Mouse (Mus musculus) liver, embryonic 15.5 days (tissue): ENCODE data around the gene Rimkla. TPM values are rescaled to one million over a fixed set of nuclear protein-coding genes. Genes with fewer than 3 reads are reported as not detected.

Experiments
- ATAC-seq: fragments of 200-750 bp; cut with Nextera tagmentation; 2 replicates; pipeline ENCODE4 v1.8.0; 2017; ENCODE audit warnings: moderate number of reproducible peaks, mild to moderate bottlenecking, moderate library complexity; ENCODE audit not compliant: insufficient read depth
- H3K27ac ChIP-seq: fragments of 300-500 bp; sonication (generic); replicated peaks from 2 replicates; pipeline ENCODE4 v1.5.1; 2015; ENCODE audit warnings: mild to moderate bottlenecking, inconsistent platforms
- H3K27me3 ChIP-seq: fragments of 300-500 bp; sonication (generic); 2 replicates; pipeline ENCODE4 v1.6.1; 2015; ENCODE audit warnings: mild to moderate bottlenecking, inconsistent platforms
- H3K36me3 ChIP-seq: fragments of 300-500 bp; sonication (generic); replicated peaks from 2 replicates; pipeline ENCODE4 v1.6.1; 2015; ENCODE audit warnings: moderate library complexity, mild to moderate bottlenecking, inconsistent platforms
- H3K4me1 ChIP-seq: fragments of 300-500 bp; sonication (generic); replicated peaks from 2 replicates; pipeline ENCODE4 v1.6.1; 2015; ENCODE audit warnings: inconsistent platforms
- H3K4me2 ChIP-seq: fragments of 300-500 bp; sonication (generic); 2 replicates; pipeline ENCODE4 v1.6.1; 2015; ENCODE audit warnings: moderate library complexity, mild to moderate bottlenecking, inconsistent platforms
- H3K4me3 ChIP-seq: fragments of 300-500 bp; sonication (generic); replicated peaks from 2 replicates; pipeline ENCODE4 v1.5.1; 2015; ENCODE audit warnings: mild to moderate bottlenecking, inconsistent platforms
- H3K9ac ChIP-seq: fragments of 300-500 bp; sonication (generic); 2 replicates; pipeline ENCODE4 v1.6.1; 2015; ENCODE audit warnings: moderate library complexity, mild to moderate bottlenecking, inconsistent platforms
- H3K9me3 ChIP-seq: fragments of 300-500 bp; sonication (generic); replicated peaks from 2 replicates; pipeline ENCODE4 v1.6.1; 2016; ENCODE audit warnings: inconsistent platforms
- WGBS: fragments of 180-500 bp; shearing (Covaris S2); methylation state at CpG from one replicate; pipeline ENCODE4 v1.1.7; 2015; ENCODE audit warnings: mixed read lengths; ENCODE audit not compliant: insufficient replicate concordance; 5-methylcytosine and 5-hydroxymethylcytosine counted together
- polyA plus RNA-seq: library from polyadenylated mRNA; unstranded; fragments of >200 nt; fragmentation: Nextera tagmentation; extraction: Ambion mirVana; gene quantifications from 2 replicates; pipeline ENCODE4 v1.2.1, GENCODE M21; 2015

Gene Rimkla
- polyA plus RNA-seq, 1 experiment from 2014 or later: not detected

DNA sequence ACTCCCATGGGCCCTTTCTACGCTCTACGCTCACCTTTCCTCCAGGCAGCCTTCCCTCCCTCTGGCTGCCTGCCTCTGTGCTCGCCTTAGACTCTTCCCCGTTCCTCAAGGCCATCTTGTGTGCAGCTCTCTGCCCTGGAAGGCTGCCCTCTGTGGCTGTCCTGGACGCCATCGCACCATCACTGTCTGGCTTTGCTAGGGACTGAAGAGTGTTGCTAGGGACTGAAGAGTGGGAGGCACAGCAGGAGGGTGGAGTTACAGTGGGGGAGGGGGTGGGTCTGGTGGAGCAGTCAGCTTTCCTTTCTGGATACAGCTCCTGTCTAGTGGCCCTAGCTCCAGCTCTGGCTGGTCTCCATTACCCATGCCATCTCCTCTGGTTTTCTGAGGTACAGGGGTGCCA is 49.9 kb downstream of the Rimkla start:
- no peaks in the 10 kb centered on the region for H3K9me3 ChIP-seq

GRCm38 (mm10) chr4:119441836-119442235 is 50.6 kb downstream of the Rimkla start:
- no peak for ATAC-seq
- 73% methylated on average over 4 of the region's 4 CpGs for WGBS
- no peak overlapping the region for H3K27ac ChIP-seq

More for the DNA sequence above, 49.9 kb downstream of the Rimkla start:
- Histone ChIP-seq H3K27ac (no peak overlapping the region), H3K36me3 (no peaks in the 10 kb centered on the region), H3K4me2 (no peak overlapping the region), H3K27me3 (peaks cover 4% of the 10 kb centered on the region; the same call in 1 of the 2 replicates), H3K4me3 (no peak overlapping the region), H3K4me1 (no peaks in the 10 kb centered on the region), H3K9ac (no peak overlapping the region)
- WGBS: 42% methylated on average over 6 of the region's 6 CpGs
- ATAC-seq: no peak

GRCm38 (mm10) chr4:119437936-119438335 is 54.5 kb downstream of the Rimkla start:
- Histone ChIP-seq H3K4me2 (no peak overlapping the region), H3K36me3 (no peaks in the 10 kb centered on the region), H3K4me3 (no peak overlapping the region), H3K9ac (no peak overlapping the region), H3K4me1 (no peaks in the 10 kb centered on the region), H3K9me3 (no peaks in the 10 kb centered on the region), H3K27me3 (peaks cover 4% of the 10 kb centered on the region; the same call in 1 of the 2 replicates), H3K27ac (no peak overlapping the region)
- 66% methylated on average over 2 of the region's 2 CpGs for whole genome bisulfite sequencing
- ATAC-seq: no peak

More at GRCm38 (mm10) chr4:119441836-119442235, 50.6 kb downstream of the Rimkla start:
- peaks cover 4% of the 10 kb centered on the region; the same call in 1 of the 2 replicates for H3K27me3 ChIP-seq
- H3K4me1 ChIP-seq: no peaks in the 10 kb centered on the region
- no peaks in the 10 kb centered on the region for H3K36me3 ChIP-seq
- H3K4me3 ChIP-seq: no peak overlapping the region
- no peak overlapping the region for H3K9ac ChIP-seq
- no peaks in the 10 kb centered on the region for H3K9me3 ChIP-seq
- no peak overlapping the region for H3K4me2 ChIP-seq

DNA sequence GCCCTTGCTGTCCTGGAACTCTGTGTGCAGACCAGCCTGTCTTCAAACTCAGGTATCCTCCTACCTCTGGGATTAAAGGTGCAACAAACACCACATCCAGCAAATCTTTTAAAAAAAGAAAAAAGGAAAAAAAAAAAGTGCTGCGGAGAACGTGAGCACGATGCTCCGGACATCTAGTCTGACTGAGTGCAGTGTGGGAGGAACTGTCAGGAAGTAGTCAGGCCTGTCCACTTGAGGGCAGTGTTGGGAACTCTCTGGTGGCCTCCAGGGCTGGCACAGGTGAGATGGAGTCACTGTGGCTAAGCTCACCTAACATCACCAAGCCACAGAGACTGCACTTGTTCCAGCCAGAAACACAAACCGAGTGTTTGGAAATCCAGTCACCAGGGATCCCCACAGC is 61.8 kb downstream of the Rimkla start:
- WGBS: 30% methylated on average over 5 of the region's 5 CpGs
- H3K9me3 ChIP-seq: no peaks in the 10 kb centered on the region
- H3K4me3 ChIP-seq: no peak overlapping the region
- H3K36me3 ChIP-seq: no peaks in the 10 kb centered on the region
- H3K4me2 ChIP-seq: peak overlapping the region; percentile 27; the same call in 1 of the 2 replicates
- H3K27ac ChIP-seq: no peak overlapping the region
- peaks cover 13% of the 10 kb centered on the region for H3K4me1 ChIP-seq
- H3K27me3 ChIP-seq: 0 out of 2 replicates have a peak, but pooled peaks cover 6% of the 10 kb centered on the region
- no peak overlapping the region for H3K9ac ChIP-seq
- ATAC-seq: no peak

DNA sequence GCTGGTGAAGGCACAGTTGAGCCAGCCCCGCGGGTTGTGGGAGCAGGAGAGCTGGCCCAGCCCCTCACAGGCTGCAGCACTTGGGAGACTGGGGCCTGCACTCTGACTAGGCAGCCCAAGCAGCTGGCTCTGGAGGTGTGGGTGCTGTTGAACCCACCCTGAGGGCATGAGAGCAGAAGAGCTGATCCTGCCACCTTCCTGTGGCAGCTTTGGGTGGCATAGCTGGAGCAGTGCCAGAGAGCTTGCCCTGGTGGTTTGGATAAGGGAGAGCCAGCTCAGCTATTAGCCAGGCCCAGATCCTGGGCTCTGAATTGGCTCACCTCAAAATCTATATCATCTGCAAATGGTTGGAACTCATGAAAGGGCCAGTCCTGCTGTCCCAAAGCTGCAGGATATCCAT is 64.7 kb downstream of the Rimkla start:
- no peaks in the 10 kb centered on the region for H3K36me3 ChIP-seq
- H3K27me3 ChIP-seq: 0 out of 2 replicates have a peak, but pooled peaks cover 6% of the 10 kb centered on the region
- H3K27ac ChIP-seq: peak overlapping the region; percentile 30; the same call in 1 of the 2 replicates
- H3K9me3 ChIP-seq: no peaks in the 10 kb centered on the region
- ATAC-seq: no peak
- 69% methylated on average over 2 of the region's 2 CpGs for WGBS
- H3K9ac ChIP-seq: no peak overlapping the region
- peaks cover 43% of the 10 kb centered on the region for H3K4me1 ChIP-seq
- H3K4me3 ChIP-seq: no peak overlapping the region
- no peak overlapping the region for H3K4me2 ChIP-seq

GRCm38 (mm10) chr4:119425601-119426000 is 66.8 kb downstream of the Rimkla start:
- peaks cover 59% of the 10 kb centered on the region for H3K4me1 ChIP-seq
- peak overlapping the region; percentile 70 for H3K27ac ChIP-seq
- H3K4me2 ChIP-seq: peak overlapping the region; percentile 30

DNA sequence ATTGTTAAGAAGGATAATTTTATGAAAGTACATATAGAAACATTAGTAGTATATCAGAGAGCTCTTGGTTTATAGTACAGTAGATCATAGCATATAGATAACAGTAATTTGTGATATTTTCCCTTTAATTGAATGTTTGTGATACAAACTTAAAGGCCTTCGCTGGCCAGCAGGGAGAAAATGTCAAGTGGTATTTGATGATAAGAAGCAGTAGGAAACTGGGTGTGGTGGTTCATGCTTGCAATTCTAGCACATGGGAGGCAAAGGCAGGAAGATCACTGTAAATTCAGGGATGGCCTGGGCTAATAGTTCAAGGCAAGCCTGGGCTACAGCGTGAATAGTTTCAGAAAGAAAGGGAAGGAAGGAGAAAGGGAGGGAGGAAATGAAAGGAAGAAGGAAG is 67.4 kb downstream of the Rimkla start:
- peak overlapping the region; percentile 71 for H3K27ac ChIP-seq
- no peak overlapping the region for H3K4me3 ChIP-seq
- no peaks in the 10 kb centered on the region for H3K36me3 ChIP-seq
- H3K9ac ChIP-seq: no peak overlapping the region
- H3K9me3 ChIP-seq: no peaks in the 10 kb centered on the region
- peak overlapping the region; percentile 30 for H3K4me2 ChIP-seq
- no peaks in the 10 kb centered on the region for H3K27me3 ChIP-seq
- 37% methylated on average over 2 of the region's 2 CpGs for WGBS
- 0 out of 2 replicates have a peak, but pooled peaks have one; percentile 16 for ATAC-seq
- peaks cover 62% of the 10 kb centered on the region for H3K4me1 ChIP-seq

More at GRCm38 (mm10) chr4:119425601-119426000, 66.8 kb downstream of the Rimkla start:
- no peak for ATAC-seq
- no peak overlapping the region for H3K4me3 ChIP-seq
- H3K27me3 ChIP-seq: no peaks in the 10 kb centered on the region
- no peaks in the 10 kb centered on the region for H3K36me3 ChIP-seq
- H3K9me3 ChIP-seq: no peaks in the 10 kb centered on the region
- no peak overlapping the region for H3K9ac ChIP-seq
- WGBS: 37% methylated on average over 2 of the region's 2 CpGs

DNA sequence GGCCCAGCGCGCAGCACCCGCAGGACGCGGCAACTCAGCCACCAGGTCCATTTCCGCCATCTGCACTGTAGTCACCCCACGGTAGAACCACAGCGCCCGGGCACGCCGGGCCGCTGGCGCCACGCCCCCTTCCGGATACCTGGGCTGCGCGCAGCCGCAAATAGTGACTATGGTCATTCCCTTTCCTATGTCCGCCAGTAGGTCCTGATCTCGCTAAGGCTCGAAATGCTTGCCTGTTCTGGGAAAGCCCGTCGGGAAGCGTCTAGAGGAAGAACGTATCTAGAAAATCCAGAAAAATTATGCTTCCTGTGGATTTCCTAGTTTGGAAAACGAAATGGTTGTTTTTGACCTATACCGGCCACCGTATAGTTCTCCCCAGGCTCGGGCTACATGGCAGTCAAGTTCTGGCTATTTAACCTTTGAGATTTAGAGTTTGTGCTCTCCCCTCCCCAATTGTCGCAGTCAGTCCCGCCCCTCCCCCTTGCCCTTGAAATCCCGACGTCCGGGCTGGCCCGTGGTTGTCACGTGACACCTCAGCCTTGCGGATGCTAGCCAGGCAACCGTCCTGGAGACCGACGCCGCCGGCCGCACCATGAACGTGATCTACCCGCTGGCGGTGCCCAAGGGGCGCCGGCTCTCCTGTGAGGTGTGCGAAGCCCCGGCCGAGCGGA is 70.0 kb downstream of the Rimkla start, which contains the start of the genes Ppcs and Zmynd12:
Ppcs (minus strand) TSS at position 127 of the 671 bp plus-strand sequence.
Zmynd12 (plus strand) TSS at position 521 of the 671 bp plus-strand sequence.
- Histone ChIP-seq H3K27me3 (no peaks in the 10 kb centered on the region), H3K9me3 (no peaks in the 10 kb centered on the region), H3K4me1 (peaks cover 68% of the 10 kb centered on the region), H3K9ac (peak within 1 kb of the TSS; percentile 67), H3K27ac (peak within 1 kb of the TSS; percentile 88), H3K4me3 (peak within 1 kb of the TSS; percentile 71), H3K36me3 (no peaks in the 10 kb centered on the region), H3K4me2 (peak within 1 kb of the TSS; percentile 92)
- under 1% methylated on average over 52 of the region's 52 CpGs for WGBS
- peak; percentile 92 for ATAC-seq

GRCm38 (mm10) chr4:119421921-119422293 is 70.5 kb downstream of the Rimkla start:
- H3K4me2 ChIP-seq: peak overlapping the region; percentile 92
- ATAC-seq: peak; percentile 40

DNA sequence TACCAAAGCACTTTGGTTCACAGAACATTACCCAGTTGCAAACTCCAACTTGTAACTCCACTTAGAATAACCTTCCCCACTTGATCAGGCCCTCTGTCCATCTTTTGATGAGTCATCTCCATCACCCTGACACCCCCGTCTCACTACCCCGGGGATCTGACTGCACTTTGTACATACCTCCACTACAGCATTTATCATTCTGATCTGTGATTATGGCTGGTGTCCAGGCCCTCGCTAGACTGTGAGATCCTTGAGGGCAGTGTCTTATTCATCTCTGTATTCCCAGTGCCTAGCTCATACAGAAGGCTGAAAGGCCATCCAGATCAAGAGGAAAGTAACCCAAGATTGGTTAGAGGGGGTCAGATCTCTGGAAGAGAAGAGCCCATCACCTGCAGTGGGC is 71.2 kb downstream of the Rimkla start:
- Histone ChIP-seq H3K36me3 (no peaks in the 10 kb centered on the region), H3K27ac (no peak overlapping the region), H3K9me3 (no peaks in the 10 kb centered on the region), H3K4me3 (peak overlapping the region; percentile 71), H3K27me3 (peaks cover 4% of the 10 kb centered on the region; the same call in 1 of the 2 replicates), H3K9ac (peak overlapping the region; percentile 67), H3K4me2 (peak overlapping the region; percentile 92), H3K4me1 (peaks cover 71% of the 10 kb centered on the region)
- ATAC-seq: no peak
- WGBS: 16% methylated on average over 3 of the region's 3 CpGs

More at GRCm38 (mm10) chr4:119421921-119422293, 70.5 kb downstream of the Rimkla start:
- WGBS: 1% methylated on average over 31 of the region's 31 CpGs
- peak overlapping the region; percentile 71 for H3K4me3 ChIP-seq
- H3K9ac ChIP-seq: peak overlapping the region; percentile 67
- peaks cover 73% of the 10 kb centered on the region for H3K4me1 ChIP-seq
- H3K27me3 ChIP-seq: no peaks in the 10 kb centered on the region
- H3K9me3 ChIP-seq: no peaks in the 10 kb centered on the region
- H3K36me3 ChIP-seq: no peaks in the 10 kb centered on the region
- peak overlapping the region; percentile 88 for H3K27ac ChIP-seq

GRCm38 (mm10) chr4:119417894-119418293 is 74.5 kb downstream of the Rimkla start:
- H3K4me1 ChIP-seq: peaks cover 50% of the 10 kb centered on the region
- 25% methylated on average over 3 of the region's 3 CpGs for WGBS

More at GRCm38 (mm10) chr4:119417894-119418293, 74.5 kb downstream of the Rimkla start:
- Histone ChIP-seq H3K36me3 (no peaks in the 10 kb centered on the region), H3K27ac (no peak overlapping the region), H3K9me3 (no peaks in the 10 kb centered on the region), H3K4me2 (peak overlapping the region; percentile 8; the same call in 1 of the 2 replicates), H3K9ac (no peak overlapping the region), H3K27me3 (peaks cover 31% of the 10 kb centered on the region), H3K4me3 (no peak overlapping the region)
- peak; percentile 13; the same call in 1 of the 2 replicates for ATAC-seq
